Mouse (Mus musculus): ENCODE measurements around the gene Cacnb1. TPM values are rescaled to one million over a fixed set of nuclear protein-coding genes. Genes with fewer than 3 reads are reported as not detected.

Gene Cacnb1
- polyA plus RNA-seq, 1 experiment from 2014 or later: 3.5 TPM

DNA sequence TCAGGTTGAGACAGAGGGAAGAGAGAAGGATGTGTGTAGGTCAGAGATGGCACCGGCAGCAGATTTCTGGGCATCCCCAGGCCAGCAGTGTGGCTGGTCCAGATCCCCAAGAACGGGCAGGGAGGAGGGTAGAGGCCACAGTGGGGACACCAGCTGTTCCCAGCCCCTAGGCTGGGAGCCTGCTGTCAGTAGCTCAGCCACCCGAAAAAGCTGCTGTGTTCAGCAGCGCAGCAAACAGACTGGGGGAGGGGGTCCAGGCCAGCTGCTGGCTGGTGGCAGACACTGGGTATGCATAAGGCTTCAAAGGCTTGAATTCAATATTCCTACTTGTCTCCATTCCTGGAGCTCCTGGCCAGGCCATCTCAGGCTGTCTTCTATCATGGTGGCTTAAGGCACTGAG lies 12.0 kb upstream of the Cacnb1 start:
- H3K36me3 ChIP-seq (ENCODE audit: insufficient read depth, low read length): peaks cover 8% of the 10 kb centered on the region; the same call in 1 of the 2 replicates
- no peak overlapping the region for H3K27ac ChIP-seq (ENCODE audit: low read length)
- peaks cover 9% of the 10 kb centered on the region; the same call in 1 of the 2 replicates for H3K27me3 ChIP-seq (replicated peaks; ENCODE audit: insufficient read depth, low read length)
- no peak for DNase-seq (ENCODE audit: low spot score)
- WGBS: 43% methylated on average over 4 of the region's 4 CpGs
- 0 out of 2 replicates have a peak, but pooled peaks cover 6% of the 10 kb centered on the region for H3K4me1 ChIP-seq (ENCODE audit: insufficient read depth, low read depth, low read length)
- no peak overlapping the region for H3K4me3 ChIP-seq (ENCODE audit: low read depth, low read length)
- no peak for TF ChIP-seq CTCF (IDR thresholded peaks at IDR 0.05)
- no peak for TF ChIP-seq EP300 (IDR thresholded peaks at IDR 0.05)
- no peaks in the 10 kb centered on the region for H3K9me3 ChIP-seq (ENCODE audit: low read length)
- no peak overlapping the region for H3K9ac ChIP-seq (replicated peaks; ENCODE audit: low read depth)
- no peak for ATAC-seq
- H3K4me2 ChIP-seq (replicated peaks; ENCODE audit: low read depth, low read length): no peak overlapping the region

DNA sequence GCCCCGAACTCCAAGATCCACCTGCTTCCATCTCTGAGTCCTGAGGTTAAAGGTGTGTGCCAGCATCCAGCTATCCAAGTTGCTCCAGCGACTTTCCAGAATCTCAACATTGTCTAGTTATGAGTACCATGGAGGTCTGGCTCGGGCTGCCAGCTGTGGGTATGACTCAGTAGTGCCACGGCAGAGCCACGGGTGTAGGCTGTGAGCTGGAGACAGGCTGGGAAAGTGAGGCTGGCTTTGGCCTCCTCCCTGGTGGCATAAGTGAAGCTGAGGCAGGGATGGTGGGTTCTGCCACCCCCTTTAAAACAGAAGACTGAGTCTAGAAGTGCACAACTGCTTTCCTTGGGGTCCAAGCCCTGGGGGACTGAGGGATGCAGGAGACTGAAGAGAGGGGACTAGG lies 11.2 kb upstream of the Cacnb1 start:
- no peak overlapping the region for H3K4me3 ChIP-seq (ENCODE audit: low read depth, low read length)
- no peak overlapping the region for H3K9ac ChIP-seq (replicated peaks; ENCODE audit: low read depth)
- H3K9me3 ChIP-seq (ENCODE audit: low read length): no peaks in the 10 kb centered on the region
- no peak overlapping the region for H3K27ac ChIP-seq (ENCODE audit: low read length)
- ATAC-seq (no peak), DNase-seq (ENCODE audit: low spot score) (no peak)
- peaks cover 9% of the 10 kb centered on the region; the same call in 1 of the 2 replicates for H3K36me3 ChIP-seq (ENCODE audit: insufficient read depth, low read length)
- peaks cover 9% of the 10 kb centered on the region; the same call in 1 of the 2 replicates for H3K27me3 ChIP-seq (replicated peaks; ENCODE audit: insufficient read depth, low read length)
- 0 out of 2 replicates have a peak, but pooled peaks cover 6% of the 10 kb centered on the region for H3K4me1 ChIP-seq (ENCODE audit: insufficient read depth, low read depth, low read length)
- H3K4me2 ChIP-seq (replicated peaks; ENCODE audit: low read depth, low read length): no peak overlapping the region
- TF ChIP-seq EP300 (IDR thresholded peaks at IDR 0.05): no peak
- no peak for TF ChIP-seq CTCF (IDR thresholded peaks at IDR 0.05)
- 72% methylated on average over 5 of the region's 5 CpGs for WGBS

DNA sequence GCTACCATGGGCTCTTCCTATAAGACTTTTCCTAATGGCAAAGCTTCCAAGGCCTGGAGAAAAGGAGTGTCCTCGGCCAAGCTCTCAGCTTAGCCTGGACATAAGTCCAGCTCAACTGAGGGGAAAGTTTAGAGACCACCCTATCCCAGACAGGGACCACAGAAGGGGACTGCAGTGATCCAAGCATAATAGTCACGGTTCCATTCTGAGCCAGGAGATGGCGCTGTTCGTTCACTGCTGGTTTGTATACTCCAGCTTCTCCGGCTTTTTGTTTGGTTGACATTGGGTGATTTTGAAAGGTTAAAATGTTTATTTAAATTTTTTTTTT lies 8.6 kb upstream of the Cacnb1 start:
- ATAC-seq (no peak), DNase-seq (ENCODE audit: low spot score) (peak; percentile 79)
- H3K27me3 ChIP-seq (replicated peaks; ENCODE audit: insufficient read depth, low read length): peaks cover 1% of the 10 kb centered on the region; the same call in 1 of the 2 replicates
- 8% methylated on average over 5 of the region's 5 CpGs for WGBS
- 0 out of 2 replicates have a peak, but pooled peaks cover 6% of the 10 kb centered on the region for H3K4me1 ChIP-seq (ENCODE audit: insufficient read depth, low read depth, low read length)
- no peak overlapping the region for H3K9ac ChIP-seq (replicated peaks; ENCODE audit: low read depth)
- H3K27ac ChIP-seq (ENCODE audit: low read length): no peak overlapping the region
- H3K4me2 ChIP-seq (replicated peaks; ENCODE audit: low read depth, low read length): no peak overlapping the region
- no peak overlapping the region for H3K4me3 ChIP-seq (ENCODE audit: low read depth, low read length)
- peaks cover 11% of the 10 kb centered on the region; the same call in 1 of the 2 replicates for H3K36me3 ChIP-seq (ENCODE audit: insufficient read depth, low read length)
- TF ChIP-seq EP300 (IDR thresholded peaks at IDR 0.05) (no peak), CTCF (IDR thresholded peaks at IDR 0.05) (peak; percentile 92)
- H3K9me3 ChIP-seq (ENCODE audit: low read length): no peaks in the 10 kb centered on the region

DNA sequence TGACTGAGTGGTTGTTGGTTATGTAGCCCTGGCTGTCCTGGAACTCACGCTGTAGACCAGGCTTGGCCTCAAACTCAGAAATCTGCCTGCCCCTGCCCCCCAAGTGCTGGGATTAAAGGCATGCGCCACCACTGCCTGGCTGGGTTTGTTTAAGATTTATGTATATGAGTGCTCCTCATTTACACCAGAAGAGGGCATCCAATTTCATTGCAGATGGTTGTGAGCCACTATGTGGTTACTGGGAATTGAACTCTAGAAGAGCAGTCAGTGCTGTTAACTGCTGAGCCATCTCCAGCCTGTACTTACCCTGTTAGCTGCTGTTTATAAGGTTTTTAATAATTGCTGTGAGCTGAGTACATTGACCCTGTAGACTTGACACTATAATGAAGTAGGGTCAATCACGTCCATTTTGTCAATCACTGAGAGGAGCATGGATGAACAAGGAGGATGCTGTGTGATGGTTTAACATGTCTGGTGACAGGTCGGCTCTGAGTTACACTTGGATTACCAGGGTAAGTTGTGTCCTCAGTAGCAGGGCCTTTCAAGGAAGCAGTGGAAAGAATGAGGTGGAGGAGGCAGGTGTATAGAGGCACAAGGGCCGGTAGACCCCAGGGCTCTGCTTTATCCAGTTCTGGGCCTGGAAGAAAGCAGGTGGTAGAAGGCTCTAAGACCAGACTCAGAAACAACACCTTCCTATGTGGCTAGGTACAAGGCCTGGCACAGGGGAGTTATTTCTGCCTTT lies 8.0 kb upstream of the Cacnb1 start:
- Histone ChIP-seq H3K27ac (ENCODE audit: low read length) (no peak overlapping the region), H3K9me3 (ENCODE audit: low read length) (no peaks in the 10 kb centered on the region), H3K4me3 (ENCODE audit: low read depth, low read length) (no peak overlapping the region), H3K4me1 (ENCODE audit: insufficient read depth, low read depth, low read length) (peaks cover 3% of the 10 kb centered on the region; the same call in 1 of the 2 replicates), H3K27me3 (replicated peaks; ENCODE audit: insufficient read depth, low read length) (no peaks in the 10 kb centered on the region), H3K36me3 (ENCODE audit: insufficient read depth, low read length) (peaks cover 11% of the 10 kb centered on the region; the same call in 1 of the 2 replicates), H3K9ac (replicated peaks; ENCODE audit: low read depth) (no peak overlapping the region), H3K4me2 (replicated peaks; ENCODE audit: low read depth, low read length) (no peak overlapping the region)
- WGBS: 46% methylated on average over 5 of the region's 5 CpGs
- DNase-seq (ENCODE audit: low spot score): no peak
- ATAC-seq: no peak
- TF ChIP-seq CTCF (IDR thresholded peaks at IDR 0.05) (peak; percentile 38), EP300 (IDR thresholded peaks at IDR 0.05) (no peak)

DNA sequence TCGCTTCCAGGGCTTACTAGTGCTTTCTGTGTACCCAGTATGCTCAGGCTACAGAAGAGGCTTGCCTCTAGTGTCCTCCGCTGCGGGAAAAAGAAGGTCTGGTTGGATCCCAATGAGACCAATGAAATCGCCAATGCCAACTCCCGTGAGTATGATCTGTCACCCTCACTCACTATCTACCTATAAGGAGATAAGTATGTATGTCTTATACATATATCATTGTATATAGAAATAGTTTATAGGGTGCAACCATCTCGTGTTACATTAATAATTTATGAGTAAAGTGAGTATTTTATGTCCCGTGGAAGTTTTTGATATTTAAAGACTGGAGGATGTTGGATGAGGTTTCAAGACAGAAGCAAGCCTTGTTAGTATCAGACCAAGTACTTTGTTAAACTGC lies 5.0 kb upstream of the Cacnb1 start:
- Histone ChIP-seq H3K36me3 (ENCODE audit: insufficient read depth, low read length) (peaks cover 11% of the 10 kb centered on the region; the same call in 1 of the 2 replicates), H3K4me1 (ENCODE audit: insufficient read depth, low read depth, low read length) (peaks cover 7% of the 10 kb centered on the region; the same call in 1 of the 2 replicates), H3K9ac (replicated peaks; ENCODE audit: low read depth) (peak overlapping the region; percentile 95; the same call in 1 of the 2 replicates), H3K27me3 (replicated peaks; ENCODE audit: insufficient read depth, low read length) (no peaks in the 10 kb centered on the region), H3K4me2 (replicated peaks; ENCODE audit: low read depth, low read length) (peak overlapping the region; percentile 86), H3K27ac (ENCODE audit: low read length) (peak overlapping the region; percentile 89; the same call in 1 of the 2 replicates), H3K4me3 (ENCODE audit: low read depth, low read length) (peak overlapping the region; percentile 93), H3K9me3 (ENCODE audit: low read length) (no peaks in the 10 kb centered on the region)
- DNase-seq (ENCODE audit: low spot score) (no peak), ATAC-seq (no peak)
- 13% methylated on average over 7 of the region's 7 CpGs for WGBS
- TF ChIP-seq EP300 (IDR thresholded peaks at IDR 0.05) (no peak), CTCF (IDR thresholded peaks at IDR 0.05) (no peak)

DNA sequence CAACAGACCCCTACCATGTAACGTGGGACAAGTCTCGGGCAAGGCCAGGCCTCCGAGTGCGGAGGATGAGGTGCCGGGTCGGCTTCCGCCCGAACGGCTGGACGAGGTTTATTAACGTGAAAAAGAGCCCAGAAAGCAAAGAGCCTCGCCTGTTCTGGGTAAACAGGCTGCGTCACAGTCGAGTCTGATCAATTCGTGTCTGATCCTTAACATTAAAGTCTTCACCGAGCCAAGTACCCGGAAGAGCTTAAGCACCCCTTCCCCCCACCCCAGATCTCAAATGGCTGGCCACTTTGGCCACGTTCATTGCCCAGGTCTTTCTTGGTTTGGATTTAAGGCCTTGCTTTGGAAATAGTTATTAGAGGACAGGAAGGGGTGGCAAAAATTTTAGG lies 4.5 kb upstream of the Cacnb1 start:
- peak overlapping the region; percentile 93 for H3K4me3 ChIP-seq (ENCODE audit: low read depth, low read length)
- ATAC-seq: no peak
- peak overlapping the region; percentile 86 for H3K4me2 ChIP-seq (replicated peaks; ENCODE audit: low read depth, low read length)
- H3K9me3 ChIP-seq (ENCODE audit: low read length): no peaks in the 10 kb centered on the region
- peaks cover 7% of the 10 kb centered on the region; the same call in 1 of the 2 replicates for H3K4me1 ChIP-seq (ENCODE audit: insufficient read depth, low read depth, low read length)
- peaks cover 11% of the 10 kb centered on the region; the same call in 1 of the 2 replicates for H3K36me3 ChIP-seq (ENCODE audit: insufficient read depth, low read length)
- TF ChIP-seq CTCF (IDR thresholded peaks at IDR 0.05): no peak
- no peak for TF ChIP-seq EP300 (IDR thresholded peaks at IDR 0.05)
- H3K27ac ChIP-seq (ENCODE audit: low read length): peak overlapping the region; percentile 89
- under 1% methylated on average over 18 of the region's 18 CpGs for WGBS
- DNase-seq (ENCODE audit: low spot score): no peak
- no peaks in the 10 kb centered on the region for H3K27me3 ChIP-seq (replicated peaks; ENCODE audit: insufficient read depth, low read length)
- peak overlapping the region; percentile 95 for H3K9ac ChIP-seq (replicated peaks; ENCODE audit: low read depth)
